Mouse (Mus musculus) cortical plate, adult 2 months (tissue): ENCODE data around the gene Rrnad1.

ENCODE experiments used
- CTCF ChIP-seq: fragments of 200-500 bp; IDR thresholded peaks from 2 replicates; pipeline ENCODE4 v1.5.1; 2011; ENCODE audit warnings: mild to moderate bottlenecking, control low read depth, low read length; ENCODE audit not compliant: insufficient read depth; ENCODE audit errors: extremely low read depth
- POLR2A ChIP-seq: fragments of 200-500 bp; IDR thresholded peaks from 2 replicates; pipeline ENCODE4 v1.6.1; 2011; ENCODE audit warnings: mild to moderate bottlenecking, low read length, control low read depth; ENCODE audit not compliant: insufficient read depth; ENCODE audit errors: extremely low read depth

GRCm38 (mm10) chr3:87948378-87949265 is 18.1 kb upstream of the Rrnad1 start, which contains the start of gene Crabp2:
- TF ChIP-seq POLR2A (no peak), CTCF (no peak)
